Mouse (Mus musculus) stomach, embryonic 14.5 days (tissue): ENCODE results near the gene Agps. TPM values are rescaled to one million over a fixed set of nuclear protein-coding genes. Genes with fewer than 3 reads are reported as not detected.
"Not testable (repeated sequence)": the region's sequence is repeated elsewhere in the genome, so short reads cannot be mapped to it uniquely, and the experiment has no call there.

Experiments used
- ATAC-seq: fragments of 200-750 bp; cut with Nextera tagmentation; 2 replicates; pipeline ENCODE4 v1.8.0; 2017; ENCODE audit warnings: low read depth, moderate TSS enrichment; ENCODE audit not compliant: insufficient number of reproducible peaks, insufficient read depth, low FRiP score
- H3K27ac ChIP-seq: fragments of 300-500 bp; sonication (generic); 2 replicates; pipeline ENCODE4 v1.5.1; 2014; ENCODE audit warnings: mild to moderate bottlenecking, low read length, moderate library complexity, mixed read lengths
- H3K27me3 ChIP-seq: fragments of 300-500 bp; sonication (generic); 2 replicates; pipeline ENCODE4 v1.6.1; 2014; ENCODE audit warnings: low read length, control low read depth, mixed read lengths; ENCODE audit not compliant: control insufficient read depth, insufficient read depth
- H3K36me3 ChIP-seq: fragments of 300-500 bp; sonication (generic); 2 replicates; pipeline ENCODE4 v1.6.1; 2014; ENCODE audit warnings: mild to moderate bottlenecking, control low read depth, low read length, moderate library complexity, mixed read lengths; ENCODE audit not compliant: control insufficient read depth, insufficient read depth
- H3K4me1 ChIP-seq: fragments of 300-500 bp; sonication (generic); 2 replicates; pipeline ENCODE4 v1.6.1; 2014; ENCODE audit warnings: low read length, control low read depth, mixed read lengths; ENCODE audit not compliant: control insufficient read depth, insufficient read depth
- H3K4me2 ChIP-seq: fragments of 300-500 bp; sonication (generic); replicated peaks from 2 replicates; pipeline ENCODE4 v1.6.1; 2014; ENCODE audit warnings: low read depth, low read length, control low read depth
- H3K4me3 ChIP-seq: fragments of 300-500 bp; sonication (generic); 2 replicates; pipeline ENCODE4 v1.5.1; 2014; ENCODE audit warnings: low read depth, low read length, control low read depth
- H3K9ac ChIP-seq: fragments of 300-500 bp; sonication (generic); replicated peaks from 2 replicates; pipeline ENCODE4 v1.6.1; 2014; ENCODE audit warnings: low read depth, mild to moderate bottlenecking, control low read depth, low read length, moderate library complexity, mixed read lengths
- H3K9me3 ChIP-seq: fragments of 300-500 bp; sonication (generic); 2 replicates; pipeline ENCODE4 v1.6.1; 2016; ENCODE audit warnings: low read depth, low read length, control low read depth; ENCODE audit not compliant: control insufficient read depth
- WGBS: fragments of 180-500 bp; shearing (Covaris S2); extraction: QIAGEN DNeasy Blood & Tissue Kit; methylation state at CpG from one replicate; pipeline ENCODE4 v1.1.7; 2014; 5-methylcytosine and 5-hydroxymethylcytosine counted together
- polyA plus RNA-seq: library from polyadenylated mRNA; unstranded; fragments of >200 nt; fragmentation: Nextera tagmentation; extraction: Ambion mirVana; gene quantifications from 2 replicates; pipeline ENCODE4 v1.2.1, GENCODE M21; 2014

Agps gene
- polyA plus RNA-seq, 1 experiment from 2014 or later: 46.4 TPM

DNA sequence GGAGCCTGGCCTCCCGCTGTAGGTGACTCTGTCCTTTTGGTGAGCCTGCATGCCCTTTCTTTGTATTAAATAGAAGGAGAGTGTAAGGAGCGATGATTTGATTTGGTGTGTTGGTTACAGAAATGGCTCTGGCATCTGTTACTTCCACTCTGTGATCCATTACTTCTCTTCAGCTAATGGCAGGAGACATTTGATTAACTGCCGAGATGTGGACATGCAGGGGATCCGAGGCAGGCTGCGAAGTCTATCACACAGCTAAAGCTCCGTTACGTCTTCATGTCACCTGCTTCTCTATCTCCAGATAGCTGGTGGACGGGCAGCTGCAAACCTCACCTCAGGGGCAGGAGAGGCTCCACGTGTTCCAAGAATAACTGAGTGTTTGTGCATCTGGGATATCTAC is 142.2 kb downstream of the Agps start:
- H3K4me1 ChIP-seq: no peaks in the 10 kb centered on the region
- H3K9me3 ChIP-seq: no peaks in the 10 kb centered on the region
- H3K27ac ChIP-seq: no peak overlapping the region
- no peak overlapping the region for H3K9ac ChIP-seq
- no peaks in the 10 kb centered on the region for H3K36me3 ChIP-seq
- no peak overlapping the region for H3K4me2 ChIP-seq
- WGBS: 54% methylated on average over 9 of the region's 9 CpGs
- no peak overlapping the region for H3K4me3 ChIP-seq
- no peak for ATAC-seq
- no peaks in the 10 kb centered on the region for H3K27me3 ChIP-seq

DNA sequence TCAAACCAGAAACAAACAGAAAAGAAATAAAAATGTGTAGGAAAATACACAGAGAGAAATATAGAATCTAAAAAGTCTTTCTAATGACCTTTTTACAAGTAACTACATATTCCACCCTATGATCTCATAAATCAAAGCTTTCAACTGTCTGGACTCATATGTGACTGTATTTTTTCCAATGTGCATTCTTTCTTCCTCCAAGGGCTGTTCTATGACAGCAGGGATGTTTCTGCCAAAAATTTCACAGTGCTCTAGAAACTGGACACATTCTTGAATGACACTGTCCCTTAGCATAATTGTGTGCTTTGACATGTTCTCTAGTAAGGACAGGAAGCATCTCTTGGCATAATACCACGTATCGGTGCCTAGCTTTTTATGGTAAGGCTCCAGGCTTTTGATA is 144.1 kb downstream of the Agps start:
- H3K27ac ChIP-seq, H3K9me3 ChIP-seq, H3K36me3 ChIP-seq, H3K4me3 ChIP-seq, H3K4me1 ChIP-seq, ATAC-seq, H3K27me3 ChIP-seq, H3K4me2 ChIP-seq, H3K9ac ChIP-seq: not testable (repeated sequence)
- 72% methylated on average over 2 of the region's 2 CpGs for WGBS

DNA sequence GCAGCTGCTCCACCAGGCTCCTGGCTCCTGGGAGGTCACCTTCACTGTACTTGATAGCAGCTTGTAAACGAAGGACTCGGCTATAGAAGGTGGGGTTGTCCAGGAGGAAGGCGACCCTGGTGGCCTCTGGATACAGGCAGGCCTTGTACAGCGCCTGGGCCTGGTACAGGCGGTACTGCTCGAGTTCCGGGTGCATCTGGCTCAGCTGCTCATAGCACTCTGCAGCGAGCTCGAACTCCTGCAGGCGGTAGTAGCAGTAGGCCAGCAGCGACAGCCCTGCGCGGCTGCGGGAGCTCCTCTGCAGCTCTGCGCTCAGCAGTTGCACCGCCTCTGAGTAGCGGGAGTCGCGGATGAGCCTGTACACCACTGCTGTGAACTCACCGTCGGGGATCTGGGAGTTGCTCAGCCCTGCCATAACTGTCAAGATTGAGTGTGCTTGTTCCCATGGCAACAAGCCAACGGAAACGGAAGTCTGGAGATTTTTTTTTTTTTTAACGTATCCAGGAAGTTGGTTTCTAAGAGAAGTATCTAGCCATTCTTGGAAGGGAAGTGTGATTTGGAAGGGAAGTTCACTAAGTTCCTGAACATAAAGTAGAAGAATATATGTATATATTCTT is 145.9 kb downstream of the Agps start, which contains the start of gene Ttc30a2:
TSS of gene Ttc30a2 (minus strand) at position 419 of the 617 bp plus-strand sequence.
- 25% methylated on average over 19 of the region's 24 CpGs for WGBS
- not testable (repeated sequence) for H3K27ac ChIP-seq, H3K36me3 ChIP-seq, H3K4me1 ChIP-seq, H3K9me3 ChIP-seq, H3K4me2 ChIP-seq, H3K9ac ChIP-seq, H3K4me3 ChIP-seq, H3K27me3 ChIP-seq, ATAC-seq

Other genes starting within 250 kb of the Agps start
- 247 and 253 TPM in 2 replicates for gene Hnrnpa3, start 172.9 kb upstream of the Agps start, polyA plus RNA-seq
- gene Nfe2l2, start 127.5 kb upstream of the Agps start, polyA plus RNA-seq: 88.4 and 92.8 TPM in 2 replicates
- 13.5 and 15.2 TPM in 2 replicates for gene Ttc30b, start 106.4 kb downstream of the Agps start, polyA plus RNA-seq
- gene Ttc30a2, start 146.0 kb downstream of the Agps start, polyA plus RNA-seq: 0.42 and 0.63 TPM in 2 replicates
- gene Ttc30a1, start 149.8 kb downstream of the Agps start, polyA plus RNA-seq: 7.8 and 8.2 TPM in 2 replicates